Mouse (Mus musculus): ENCODE measurements around the gene Id3.

DNA sequence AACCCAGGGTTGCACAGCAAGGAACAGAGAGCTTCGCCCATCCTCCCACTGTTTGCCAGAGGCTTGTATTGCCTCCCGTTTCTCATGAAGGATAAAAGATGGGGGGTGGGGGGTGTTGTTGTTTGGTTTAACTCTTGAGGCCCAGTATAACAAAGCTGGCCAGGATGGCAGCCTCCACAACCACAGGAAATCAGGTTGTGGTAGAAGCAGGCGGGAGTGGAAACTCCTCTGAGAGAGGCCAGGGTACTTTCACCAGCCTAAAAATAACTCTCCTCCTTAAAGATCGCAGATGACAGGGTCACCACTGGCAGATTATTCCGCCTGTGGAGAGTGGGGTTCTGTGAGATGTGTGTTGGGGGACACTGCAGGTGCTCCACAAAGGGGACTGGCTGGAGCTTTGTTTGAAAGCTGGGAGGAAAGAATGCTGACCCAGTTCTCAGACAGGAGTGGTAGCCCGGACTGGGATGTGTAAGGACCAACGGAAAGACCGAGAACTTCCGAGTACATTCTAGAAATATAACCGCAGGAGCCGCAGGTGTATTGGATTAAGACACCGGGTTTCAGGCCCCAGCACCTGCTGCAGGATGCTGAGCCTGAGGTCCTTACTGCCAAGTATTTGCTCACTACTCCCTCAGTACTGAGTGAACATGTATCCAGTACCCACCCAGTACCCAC is 42.8 kb upstream of the Id3 start:
- TF ChIP-seq ZC3H11A (IDR thresholded peaks at IDR 0.05; ENCODE audit: borderline replicate concordance, low read depth, low read length) (no peak), HCFC1 (IDR thresholded peaks at IDR 0.05; ENCODE audit: borderline replicate concordance, insufficient read depth, low read length) (no peak), MAFK (IDR thresholded peaks at IDR 0.05; ENCODE audit: insufficient read depth, low read depth, low read length) (no peak), CHD2 (IDR thresholded peaks at IDR 0.05; ENCODE audit: low read depth, low read length) (no peak)

Measured in ES-E14 (cell line).